Mouse (Mus musculus) neural tube, embryonic 11.5 days (tissue): ENCODE measurements around the gene Nfat5. TPM values are rescaled to one million over a fixed set of nuclear protein-coding genes. Genes with fewer than 3 reads are reported as not detected.

Experiments
- ATAC-seq: fragments of 200-750 bp; cut with Nextera tagmentation; 2 replicates; pipeline ENCODE4 v1.8.0; 2017; ENCODE audit warnings: moderate number of reproducible peaks, mild to moderate bottlenecking, moderate TSS enrichment, moderate library complexity; ENCODE audit not compliant: insufficient read depth, low FRiP score, low TSS enrichment
- DNase-seq: peaks from one replicate; pipeline ENCODE4 v3.0.0-alpha.2; 2015; ENCODE audit warnings: low spot score
- H3K27ac ChIP-seq: fragments of 300-500 bp; sonication (generic); 2 replicates; pipeline ENCODE4 v1.5.1; 2014; ENCODE audit warnings: low read depth, mild to moderate bottlenecking, low read length
- H3K27me3 ChIP-seq: fragments of 300-500 bp; sonication (generic); 2 replicates; pipeline ENCODE4 v1.6.1; 2014; ENCODE audit warnings: mild to moderate bottlenecking, low read length, mixed read lengths; ENCODE audit not compliant: control insufficient read depth, insufficient read depth
- H3K36me3 ChIP-seq: fragments of 300-500 bp; sonication (generic); 2 replicates; pipeline ENCODE4 v1.6.1; 2014; ENCODE audit warnings: mild to moderate bottlenecking, low read length, moderate library complexity, mixed read lengths; ENCODE audit not compliant: control insufficient read depth, insufficient read depth
- H3K4me1 ChIP-seq: fragments of 300-500 bp; sonication (generic); 2 replicates; pipeline ENCODE4 v1.6.1; 2014; ENCODE audit warnings: low read length, mixed read lengths; ENCODE audit not compliant: control insufficient read depth, insufficient read depth
- H3K4me2 ChIP-seq: fragments of 300-500 bp; sonication (generic); 2 replicates; pipeline ENCODE4 v1.6.1; 2014; ENCODE audit warnings: low read depth, mild to moderate bottlenecking, moderate library complexity
- H3K4me3 ChIP-seq: fragments of 300-500 bp; sonication (generic); 2 replicates; pipeline ENCODE4 v1.5.1; 2014; ENCODE audit warnings: low read depth, low read length
- H3K9ac ChIP-seq: fragments of 300-500 bp; sonication (generic); 2 replicates; pipeline ENCODE4 v1.6.1; 2014; ENCODE audit warnings: mild to moderate bottlenecking, low read length
- H3K9me3 ChIP-seq: fragments of 300-500 bp; sonication (generic); 2 replicates; pipeline ENCODE4 v1.6.1; 2016; ENCODE audit warnings: low read length; ENCODE audit not compliant: control insufficient read depth
- WGBS: fragments of 180-500 bp; shearing (Covaris S2); extraction: QIAGEN DNeasy Blood & Tissue Kit; methylation state at CpG from one replicate; pipeline ENCODE4 v1.1.7; 2014; 5-methylcytosine and 5-hydroxymethylcytosine counted together
- polyA plus RNA-seq: library from polyadenylated mRNA; unstranded; fragments of >200 nt; fragmentation: Nextera tagmentation; extraction: Ambion mirVana; gene quantifications from 2 replicates; pipeline ENCODE4 v1.2.1, GENCODE M21; 2014

Gene Nfat5
- polyA plus RNA-seq, 1 experiment from 2014 or later, result 8.8 TPM

- Histone ChIP-seq H3K4me3 (no peak overlapping the region), H3K27ac (no peak overlapping the region), H3K27me3 (no peaks in the 10 kb centered on the region), H3K9me3 (no peaks in the 10 kb centered on the region), H3K36me3 (no peaks in the 10 kb centered on the region), H3K4me1 (0 out of 2 replicates have a peak, but pooled peaks cover 2% of the 10 kb centered on the region), H3K4me2 (no peak overlapping the region), H3K9ac (no peak overlapping the region)
- WGBS, result 69% methylated on average over 12 of the region's 12 CpGs
- DNase-seq (no peak), ATAC-seq (no peak)
Measured at GRCm38 (mm10) chr8:107397665-107398064, 104.4 kb downstream of the Nfat5 start.

- WGBS, result 48% methylated on average over 9 of the region's 9 CpGs
- ATAC-seq (no peak), DNase-seq (no peak)
- no peaks in the 10 kb centered on the region for H3K9me3 ChIP-seq
- H3K27ac ChIP-seq, result no peak overlapping the region
- H3K4me1 ChIP-seq, result peaks cover 5% of the 10 kb centered on the region; the same call in 1 of the 2 replicates
- H3K9ac ChIP-seq, result no peak overlapping the region
- no peaks in the 10 kb centered on the region for H3K27me3 ChIP-seq
- H3K4me2 ChIP-seq, result no peak overlapping the region
- no peaks in the 10 kb centered on the region for H3K36me3 ChIP-seq
- no peak overlapping the region for H3K4me3 ChIP-seq
Measured at GRCm38 (mm10) chr8:107399495-107399894, 106.2 kb downstream of the Nfat5 start.

GRCm38 (mm10) chr8:107401866-107402265, 108.6 kb downstream of the Nfat5 start:
- Histone ChIP-seq H3K36me3 (no peaks in the 10 kb centered on the region), H3K27me3 (no peaks in the 10 kb centered on the region), H3K9me3 (no peaks in the 10 kb centered on the region), H3K9ac (no peak overlapping the region), H3K4me1 (peaks cover 5% of the 10 kb centered on the region; the same call in 1 of the 2 replicates), H3K27ac (no peak overlapping the region), H3K4me3 (no peak overlapping the region), H3K4me2 (no peak overlapping the region)
- DNase-seq, result no peak
- ATAC-seq, result no peak
- 86% methylated on average over 5 of the region's 5 CpGs for WGBS

GRCm38 (mm10) chr8:107403038-107403781, 109.9 kb downstream of the Nfat5 start, which contains the start of gene Nqo1:
Gene Nqo1 (minus strand): TSS chr8:107403206.
- Histone ChIP-seq H3K4me2 (peak within 1 kb of the TSS; percentile 43), H3K4me3 (peak within 1 kb of the TSS; percentile 16; the same call in 1 of the 2 replicates), H3K27ac (no peak within 1 kb of the TSS), H3K27me3 (no peaks in the 10 kb centered on the region), H3K9ac (no peak within 1 kb of the TSS; the same call in 1 of the 2 replicates), H3K4me1 (peaks cover 5% of the 10 kb centered on the region; the same call in 1 of the 2 replicates), H3K36me3 (no peaks in the 10 kb centered on the region), H3K9me3 (no peaks in the 10 kb centered on the region)
- WGBS, result 17% methylated on average over 22 of the region's 22 CpGs
- DNase-seq (peak; percentile 84), ATAC-seq (peak; percentile 76)

- Histone ChIP-seq H3K9me3 (no peaks in the 10 kb centered on the region), H3K4me3 (no peak overlapping the region), H3K4me2 (no peak overlapping the region), H3K27ac (no peak overlapping the region), H3K9ac (no peak overlapping the region), H3K4me1 (peaks cover 5% of the 10 kb centered on the region; the same call in 1 of the 2 replicates), H3K36me3 (no peaks in the 10 kb centered on the region), H3K27me3 (no peaks in the 10 kb centered on the region)
- no peak for DNase-seq
- no peak for ATAC-seq
- 81% methylated on average over 4 of the region's 4 CpGs for WGBS
Measured at GRCm38 (mm10) chr8:107404057-107404456, 110.8 kb downstream of the Nfat5 start.

- no peaks in the 10 kb centered on the region for H3K27me3 ChIP-seq
- H3K4me3 ChIP-seq, result no peak overlapping the region
- no peak overlapping the region for H3K4me2 ChIP-seq
- DNase-seq (no peak), ATAC-seq (no peak)
- no peak overlapping the region for H3K9ac ChIP-seq
- peaks cover 5% of the 10 kb centered on the region; the same call in 1 of the 2 replicates for H3K36me3 ChIP-seq
- H3K4me1 ChIP-seq, result peaks cover 5% of the 10 kb centered on the region; the same call in 1 of the 2 replicates
- no peak overlapping the region for H3K27ac ChIP-seq
- no peaks in the 10 kb centered on the region for H3K9me3 ChIP-seq
- WGBS, result 67% methylated on average over 3 of the region's 3 CpGs
Measured at GRCm38 (mm10) chr8:107405935-107406334, 112.7 kb downstream of the Nfat5 start.

- ATAC-seq (no peak), DNase-seq (peak; percentile 38)
- 74% methylated on average over 4 of the region's 4 CpGs for WGBS
- no peak overlapping the region for H3K4me2 ChIP-seq
- peaks cover 22% of the 10 kb centered on the region for H3K36me3 ChIP-seq
- H3K9me3 ChIP-seq, result no peaks in the 10 kb centered on the region
- H3K4me1 ChIP-seq, result no peaks in the 10 kb centered on the region
- no peak overlapping the region for H3K4me3 ChIP-seq
- no peak overlapping the region for H3K27ac ChIP-seq
- H3K27me3 ChIP-seq, result no peaks in the 10 kb centered on the region
- no peak overlapping the region for H3K9ac ChIP-seq
Measured at GRCm38 (mm10) chr8:107411391-107411790, 118.1 kb downstream of the Nfat5 start.

- no peak overlapping the region for H3K27ac ChIP-seq
- no peaks in the 10 kb centered on the region for H3K4me1 ChIP-seq
- H3K4me2 ChIP-seq, result no peak overlapping the region
- H3K9me3 ChIP-seq, result no peaks in the 10 kb centered on the region
- no peak overlapping the region for H3K9ac ChIP-seq
- no peaks in the 10 kb centered on the region for H3K27me3 ChIP-seq
- H3K4me3 ChIP-seq, result no peak overlapping the region
- peaks cover 24% of the 10 kb centered on the region for H3K36me3 ChIP-seq
- ATAC-seq (no peak), DNase-seq (no peak)
- WGBS, result 88% methylated on average over 8 of the region's 8 CpGs
Measured at GRCm38 (mm10) chr8:107412552-107412951, 119.3 kb downstream of the Nfat5 start.

- Histone ChIP-seq H3K27me3 (no peaks in the 10 kb centered on the region), H3K4me2 (no peak overlapping the region), H3K4me1 (no peaks in the 10 kb centered on the region), H3K9ac (no peak overlapping the region), H3K36me3 (peaks cover 28% of the 10 kb centered on the region), H3K4me3 (no peak overlapping the region), H3K27ac (no peak overlapping the region), H3K9me3 (no peaks in the 10 kb centered on the region)
- ATAC-seq (no peak), DNase-seq (no peak)
- WGBS, result 94% methylated on average over 10 of the region's 10 CpGs
Measured at GRCm38 (mm10) chr8:107413881-107414280, 120.6 kb downstream of the Nfat5 start.
